ENCODE assay signal across 9 mouse cellular contexts in genomic region chr16:20715566-20715965, GRCm38 (mm10). TPM values are rescaled to one million over a fixed set of nuclear protein-coding genes. Genes with fewer than 3 reads are reported as not detected.
DNase-seq lines count a peak whose midpoint lies in the region; ATAC-seq and TF ChIP-seq lines count a peak whose summit lies in the region.
"Had no signal": no experiment of that assay in that cellular context is flagged by ENCODE, and none has a peak within 500 bp of the region (broad histone marks: within the 10 kb centered on the region; RNA-seq: fewer than 3 reads in every experiment).

No protein-coding gene starts in this region.

- 1% methylated on average over 12 of the region's 12 CpGs for WGBS in kidney, embryonic 16.5 days
- WGBS in hindbrain, embryonic 11.5 days: under 1% methylated on average over 12 of the region's 12 CpGs
- WGBS in midbrain, embryonic 13.5 days: 3% methylated on average over 12 of the region's 12 CpGs

- no peak for TF ChIP-seq CTCF in bone marrow macrophage, adult 2 months (IDR thresholded peaks at IDR 0.05; ENCODE audit: low read depth, low read length)

- H3K4me2 ChIP-seq in kidney, embryonic 16.5 days (replicated peaks; ENCODE audit: low read depth, low read length): peak overlapping the region; percentile 90
- peak overlapping the region; percentile 91 for H3K4me2 ChIP-seq in hindbrain, embryonic 11.5 days (replicated peaks; ENCODE audit: low read depth, low read length)
- H3K4me2 ChIP-seq in midbrain, embryonic 13.5 days (replicated peaks): peak overlapping the region; percentile 91

- H3K9ac ChIP-seq in kidney, embryonic 16.5 days (replicated peaks; ENCODE audit: low read length): peak overlapping the region; percentile 81
- peak overlapping the region; percentile 81 for H3K9ac ChIP-seq in hindbrain, embryonic 11.5 days (ENCODE audit: low read depth, low read length)
- peak overlapping the region; percentile 82 for H3K9ac ChIP-seq in midbrain, embryonic 13.5 days (replicated peaks)

- H3K4me1 ChIP-seq in kidney, embryonic 16.5 days (ENCODE audit: insufficient read depth, low read length): peaks cover 21% of the 10 kb centered on the region
- peaks cover 2% of the 10 kb centered on the region; the same call in 1 of the 2 replicates for H3K4me1 ChIP-seq in bone marrow macrophage, adult 2 months (ENCODE audit: control insufficient read depth, insufficient read depth, low read length)
- H3K4me1 ChIP-seq in hindbrain, embryonic 11.5 days (replicated peaks; ENCODE audit: control insufficient read depth, insufficient read depth, low read length): peaks cover 11% of the 10 kb centered on the region; the same call in 1 of the 2 replicates
- peaks cover 47% of the 10 kb centered on the region for H3K4me1 ChIP-seq in midbrain, embryonic 13.5 days (replicated peaks)

- ATAC-seq in kidney, embryonic 16.5 days (ENCODE audit: low FRiP score, low TSS enrichment): no peak
- ATAC-seq in hindbrain, embryonic 11.5 days (ENCODE audit: low FRiP score): no peak
- ATAC-seq in midbrain, embryonic 13.5 days: peak; percentile 21; the same call in 1 of the 2 replicates
- no peak for ATAC-seq in monocyte, adult 5-6 weeks (replicated peaks; ENCODE audit: insufficient number of reproducible peaks, low FRiP score, low TSS enrichment, poor library complexity, severe bottlenecking)

- peak overlapping the region; percentile 98 for H3K27ac ChIP-seq in kidney, embryonic 16.5 days (ENCODE audit: low read length)
- H3K27ac ChIP-seq in bone marrow macrophage, adult 2 months (ENCODE audit: insufficient read depth, low read depth, low read length): no peak overlapping the region
- peak overlapping the region; percentile 84 for H3K27ac ChIP-seq in hindbrain, embryonic 11.5 days (ENCODE audit: low read depth, low read length)
- H3K27ac ChIP-seq in midbrain, embryonic 13.5 days: peak overlapping the region; percentile 91
- H3K27ac ChIP-seq: macrophage had no signal

- no peak for TF ChIP-seq POLR2A in bone marrow macrophage, adult 2 months (IDR thresholded peaks at IDR 0.05; ENCODE audit: borderline replicate concordance, low read depth, low read length)

- H3K9me3 ChIP-seq in kidney, embryonic 16.5 days (ENCODE audit: low read length): no peaks in the 10 kb centered on the region
- no peaks in the 10 kb centered on the region for H3K9me3 ChIP-seq in hindbrain, embryonic 11.5 days (ENCODE audit: control insufficient read depth, low read length)
- H3K9me3 ChIP-seq in midbrain, embryonic 13.5 days: no peaks in the 10 kb centered on the region

- H3K4me3 ChIP-seq in kidney, embryonic 16.5 days (ENCODE audit: low read length): peak overlapping the region; percentile 63
- H3K4me3 ChIP-seq in bone marrow macrophage, adult 2 months (ENCODE audit: insufficient read depth, low read length): peak overlapping the region; percentile 70
- peak overlapping the region; percentile 62 for H3K4me3 ChIP-seq in hindbrain, embryonic 11.5 days (ENCODE audit: low read depth, low read length)
- H3K4me3 ChIP-seq in midbrain, embryonic 13.5 days (replicated peaks): peak overlapping the region; percentile 72

- DNase-seq in kidney, postnatal 4 days: no peak
- no peak for DNase-seq in hindbrain, embryonic 11.5 days (ENCODE audit: low spot score)
- no peak for DNase-seq in thymus, postnatal 4 days
- no peak for DNase-seq in left cerebral cortex, adult 18-20 months (ENCODE audit: low spot score in 2 of 2)

- peaks cover 31% of the 10 kb centered on the region for H3K36me3 ChIP-seq in kidney, embryonic 16.5 days (ENCODE audit: insufficient read depth, low read length)
- H3K36me3 ChIP-seq in hindbrain, embryonic 11.5 days (ENCODE audit: control insufficient read depth, insufficient read depth, low read length): no peaks in the 10 kb centered on the region; the same call in 1 of the 2 replicates
- peaks cover 36% of the 10 kb centered on the region for H3K36me3 ChIP-seq in midbrain, embryonic 13.5 days

- no peaks in the 10 kb centered on the region for H3K27me3 ChIP-seq in kidney, embryonic 16.5 days (ENCODE audit: insufficient read depth, low read length)
- no peaks in the 10 kb centered on the region for H3K27me3 ChIP-seq in hindbrain, embryonic 11.5 days (ENCODE audit: control insufficient read depth, insufficient read depth, low read length)
- no peaks in the 10 kb centered on the region for H3K27me3 ChIP-seq in midbrain, embryonic 13.5 days

RNA-seq across cellular contexts. Expression of gene Polr2h, which starts 1.9 kb away (rescaled TPM):
- polyA plus RNA-seq in kidney, embryonic 16.5 days (2015; fragmentation: Nextera tagmentation; extraction: Ambion mirVana): 107 and 119 TPM in 2 replicates
- 10.1 and 17.5 TPM in 2 replicates for polyA plus RNA-seq in bone marrow macrophage, adult 2 months (2012; ENCODE audit: insufficient read depth, insufficient read length, missing spikeins)
- 103 and 105 TPM in 2 replicates for polyA plus RNA-seq in hindbrain, embryonic 11.5 days (2014; fragmentation: Nextera tagmentation; extraction: Ambion mirVana)
- polyA plus RNA-seq in midbrain, embryonic 13.5 days (2015; fragmentation: Nextera tagmentation; extraction: Ambion mirVana): 86.3 and 87.9 TPM in 2 replicates
- total RNA-seq in left cerebral cortex, adult 18-20 months (2021): 10 to 100 TPM; 27.6 to 30.2 TPM
- total RNA-seq in monocyte, adult 5-6 weeks (2017): 20.0 to 31.9 TPM (median 24.4 TPM) in 3 replicates

RNA-seq across cellular contexts. Expression of gene Clcn2, which starts 2.0 kb away (rescaled TPM):
- 18.7 and 20.1 TPM in 2 replicates for polyA plus RNA-seq in kidney, embryonic 16.5 days (2015; fragmentation: Nextera tagmentation; extraction: Ambion mirVana)
- 1.0 and 1.6 TPM in 2 replicates for polyA plus RNA-seq in bone marrow macrophage, adult 2 months (2012; ENCODE audit: insufficient read depth, insufficient read length, missing spikeins)
- polyA plus RNA-seq in hindbrain, embryonic 11.5 days (2014; fragmentation: Nextera tagmentation; extraction: Ambion mirVana): 20.7 and 22.0 TPM in 2 replicates
- 20.6 and 32.0 TPM in 2 replicates for polyA plus RNA-seq in midbrain, embryonic 13.5 days (2015; fragmentation: Nextera tagmentation; extraction: Ambion mirVana)
- total RNA-seq in left cerebral cortex, adult 18-20 months (2021): 10 to 100 TPM; 54.8 to 67.2 TPM
- 0.68 TPM in 1 of 3 replicates, not detected in the others for total RNA-seq in monocyte, adult 5-6 weeks (2017)

RNA-seq across cellular contexts. Expression of gene Chrd, which starts 17.4 kb away (rescaled TPM):
- polyA plus RNA-seq in kidney, embryonic 16.5 days (2015; fragmentation: Nextera tagmentation; extraction: Ambion mirVana): 5.4 and 5.9 TPM in 2 replicates
- polyA plus RNA-seq in bone marrow macrophage, adult 2 months (2012; ENCODE audit: insufficient read depth, insufficient read length, missing spikeins): not detected in 2 replicates
- polyA plus RNA-seq in hindbrain, embryonic 11.5 days (2014; fragmentation: Nextera tagmentation; extraction: Ambion mirVana): 2.3 and 3.1 TPM in 2 replicates
- polyA plus RNA-seq in midbrain, embryonic 13.5 days (2015; fragmentation: Nextera tagmentation; extraction: Ambion mirVana): 3.8 and 4.3 TPM in 2 replicates
- 10 to 100 TPM; 39.9 to 47.0 TPM for total RNA-seq in left cerebral cortex, adult 18-20 months (2021)
- not detected in 3 replicates for total RNA-seq in monocyte, adult 5-6 weeks (2017)
- polyA plus RNA-seq: macrophage had no signal

RNA-seq across cellular contexts. Expression of gene Thpo, which starts 18.7 kb away (rescaled TPM):
- 1.2 and 2.0 TPM in 2 replicates for polyA plus RNA-seq in kidney, embryonic 16.5 days (2015; fragmentation: Nextera tagmentation; extraction: Ambion mirVana)
- not detected in 2 replicates for polyA plus RNA-seq in bone marrow macrophage, adult 2 months (2012; ENCODE audit: insufficient read depth, insufficient read length, missing spikeins)
- polyA plus RNA-seq in hindbrain, embryonic 11.5 days (2014; fragmentation: Nextera tagmentation; extraction: Ambion mirVana): 0.39 and 0.83 TPM in 2 replicates
- polyA plus RNA-seq in midbrain, embryonic 13.5 days (2015; fragmentation: Nextera tagmentation; extraction: Ambion mirVana): 0.71 and 1.4 TPM in 2 replicates
- 1 to 10 TPM; 3.7 to 6.0 TPM for total RNA-seq in left cerebral cortex, adult 18-20 months (2021)
- not detected in 3 replicates for total RNA-seq in monocyte, adult 5-6 weeks (2017)
- polyA plus RNA-seq: macrophage had no signal

RNA-seq across cellular contexts. Expression of gene Fam131a, which starts 22.5 kb away (rescaled TPM):
- 7.6 and 8.0 TPM in 2 replicates for polyA plus RNA-seq in kidney, embryonic 16.5 days (2015; fragmentation: Nextera tagmentation; extraction: Ambion mirVana)
- 6.2 and 7.6 TPM in 2 replicates for polyA plus RNA-seq in bone marrow macrophage, adult 2 months (2012; ENCODE audit: insufficient read depth, insufficient read length, missing spikeins)
- polyA plus RNA-seq in hindbrain, embryonic 11.5 days (2014; fragmentation: Nextera tagmentation; extraction: Ambion mirVana): 11.2 and 11.8 TPM in 2 replicates
- 35.7 and 37.3 TPM in 2 replicates for polyA plus RNA-seq in midbrain, embryonic 13.5 days (2015; fragmentation: Nextera tagmentation; extraction: Ambion mirVana)
- 100 to 1,000 TPM; 320 to 327 TPM for total RNA-seq in left cerebral cortex, adult 18-20 months (2021)
- total RNA-seq in monocyte, adult 5-6 weeks (2017): 1.8 to 5.8 TPM (median 3.5 TPM) in 3 replicates
